Mouse (Mus musculus) effector memory CD4-positive, alpha-beta T cell, adult 5 months (primary cell): Measurements from ENCODE around the gene Gfi1b. TPM values are rescaled to one million over a fixed set of nuclear protein-coding genes. Genes with fewer than 3 reads are reported as not detected.

ENCODE experiments used
- polyA plus RNA-seq: library from polyadenylated mRNA; unstranded; fragments of 100-300 nt; shearing (Covaris generic); gene quantifications from one replicate; pipeline ENCODE4 v1.2.1, GENCODE M21; 2017

Gene Gfi1b
- not detected for polyA plus RNA-seq

DNA sequence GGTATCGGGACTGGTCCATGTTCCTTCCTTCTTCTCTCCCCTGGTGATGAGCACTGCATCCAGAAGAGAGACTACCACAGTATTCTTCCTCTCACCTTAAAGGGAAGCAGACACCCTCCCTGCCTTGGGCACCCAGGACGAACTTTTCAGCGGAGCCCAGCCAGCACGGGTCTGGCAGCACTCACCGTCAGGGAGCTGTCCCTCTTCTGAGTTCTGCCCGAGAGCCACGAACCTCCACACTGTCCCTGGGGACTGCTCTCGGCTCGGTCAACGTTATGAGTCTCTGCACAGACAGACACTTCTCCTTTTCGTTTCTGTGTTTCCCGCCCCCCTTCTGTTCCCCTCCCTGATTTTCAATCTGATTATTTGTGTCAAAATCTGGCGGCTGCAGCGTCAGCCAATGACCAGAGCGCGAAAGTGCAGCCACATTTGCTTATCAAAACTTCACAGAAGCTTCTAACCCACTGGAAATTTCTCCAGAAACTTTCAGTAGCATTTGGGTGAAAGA, at the start of gene Gfi1b:
Gene Gfi1b, minus strand, starts transcription at position 319 of the 508 bp plus-strand sequence.

DNA sequence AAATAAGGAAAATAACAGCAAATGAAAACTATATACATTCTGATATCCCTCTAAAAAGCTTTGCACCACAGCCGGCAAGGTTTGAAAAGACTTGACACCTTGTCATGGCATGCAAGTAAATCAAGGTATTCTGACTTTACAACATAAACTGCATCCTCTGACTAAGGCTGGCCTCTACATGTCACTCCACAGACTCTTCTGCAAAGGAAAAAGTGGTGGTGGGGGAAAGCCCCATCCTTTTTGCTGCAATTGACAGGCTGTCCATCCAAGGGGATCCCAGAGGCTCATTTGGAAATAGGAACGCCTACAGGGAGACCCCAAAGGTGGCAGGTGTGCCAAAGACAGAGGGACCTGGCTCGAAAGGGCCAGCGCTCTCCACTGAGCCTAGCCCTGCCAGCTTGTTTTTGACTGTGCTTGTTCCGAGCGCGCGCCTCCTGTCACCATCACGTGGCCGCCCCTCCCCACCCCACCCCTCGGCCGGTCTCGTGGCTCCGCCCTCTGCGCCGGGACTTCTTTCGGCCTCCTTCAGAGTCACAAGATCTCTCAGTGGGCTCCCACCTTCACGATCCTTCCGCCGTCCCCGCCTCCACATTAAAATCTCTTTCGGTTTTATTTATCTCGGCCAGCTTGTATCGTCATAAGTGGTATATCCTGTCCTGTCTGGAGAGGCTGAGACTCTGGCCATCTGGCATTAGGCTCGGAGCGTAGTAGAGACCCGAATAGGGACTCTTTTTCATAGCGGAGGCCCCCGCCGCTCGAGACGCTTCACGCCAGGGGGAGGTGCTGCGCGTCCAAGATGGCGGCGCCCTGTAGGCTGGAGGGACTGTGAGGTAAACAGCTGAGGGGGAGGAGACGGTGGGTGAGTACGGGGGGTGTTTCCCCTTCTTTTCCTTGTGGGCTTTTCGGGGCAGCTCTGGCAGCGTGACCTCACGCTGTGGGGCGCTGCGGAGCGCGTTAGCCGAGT, 19.0 kb upstream of the Gfi1b start, which contains the start of gene Tsc1:
Gene Tsc1, plus strand, starts transcription at position 768 of the 964 bp plus-strand sequence.

DNA sequence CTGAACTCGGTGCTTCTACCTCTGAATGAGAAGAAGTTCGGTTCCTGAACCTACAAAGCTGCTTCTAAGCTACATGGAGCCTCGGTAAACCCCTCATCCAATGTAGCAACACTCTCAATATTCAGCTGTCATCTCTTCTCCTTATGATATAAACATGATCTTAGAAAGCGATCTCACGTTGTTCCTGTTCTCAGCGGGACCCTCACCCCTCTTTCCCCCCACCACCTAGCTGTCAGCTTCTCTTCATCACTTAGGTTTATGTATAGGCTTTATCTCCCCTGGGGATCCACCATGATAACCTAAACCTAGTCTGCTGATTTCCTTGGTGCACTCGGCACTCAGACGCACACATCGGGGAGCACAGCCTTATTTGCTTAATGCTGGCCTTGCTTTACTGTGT, 38.1 kb downstream of the Gfi1b start, which contains the start of gene Gtf3c5:
Gene Gtf3c5, minus strand, starts transcription at position 101 of the 400 bp plus-strand sequence.

DNA sequence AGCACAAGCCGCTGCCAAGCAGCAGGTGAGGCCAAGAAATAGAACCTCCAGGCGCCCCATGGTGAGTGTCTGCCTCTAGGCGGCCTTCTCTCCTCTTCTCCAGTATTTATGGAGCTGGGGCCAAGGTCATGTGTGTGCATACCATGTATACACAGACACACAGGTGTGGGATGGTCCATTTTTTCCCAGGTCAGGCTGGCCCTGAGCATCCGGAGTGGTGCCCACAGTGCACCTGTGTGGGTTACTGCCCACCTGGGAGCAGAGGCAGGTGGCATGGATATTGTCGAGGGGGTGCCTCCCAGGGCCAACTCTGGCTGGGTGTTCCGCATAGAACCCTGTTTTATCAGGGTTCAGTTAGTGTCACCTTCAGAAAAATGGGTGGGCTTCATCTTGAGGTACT, 58.5 kb downstream of the Gfi1b start, which contains the start of gene Cel:
Gene Cel, minus strand, starts transcription at position 101 of the 400 bp plus-strand sequence.

Other genes with a start within 250 kb of the Gfi1b start
- not detected for gene Ppp1r26, start 175.2 kb downstream of the Gfi1b start, polyA plus RNA-seq
- gene 1700007K13Rik, start 155.7 kb downstream of the Gfi1b start, polyA plus RNA-seq, result not detected
- gene Mrps2, start 153.9 kb downstream of the Gfi1b start, polyA plus RNA-seq, result 9.2 TPM
- not detected for gene Gbgt1, start 125.1 kb downstream of the Gfi1b start, polyA plus RNA-seq
- not detected for gene Gm10134, start 115.9 kb downstream of the Gfi1b start, polyA plus RNA-seq
- 32.8 TPM for gene Ralgds, start 108.9 kb downstream of the Gfi1b start, polyA plus RNA-seq
- not detected for gene Cel, start 58.6 kb downstream of the Gfi1b start, polyA plus RNA-seq
- 18.7 TPM for gene Gtf3c5, start 38.2 kb downstream of the Gfi1b start, polyA plus RNA-seq
- gene Tsc1, start 19.2 kb upstream of the Gfi1b start, polyA plus RNA-seq, result 38.9 TPM
- not detected for gene Spaca9, start 77.7 kb upstream of the Gfi1b start, polyA plus RNA-seq
- not detected for gene Ak8, start 78.2 kb upstream of the Gfi1b start, polyA plus RNA-seq
- 9.3 TPM for gene Gtf3c4, start 218.4 kb upstream of the Gfi1b start, polyA plus RNA-seq
- gene Ddx31, start 218.4 kb upstream of the Gfi1b start, polyA plus RNA-seq, result 18.1 TPM